Mouse (Mus musculus) left cerebral cortex, adult 11 months (tissue): Measurements from ENCODE around the gene C2cd2l.
"Not testable (repeated sequence)": the region's sequence is repeated elsewhere in the genome, so short reads cannot be mapped to it uniquely, and the experiment has no call there.

Experiments
- DNase-seq: peaks from one replicate; pipeline ENCODE4 v3.0.0; 2022; ENCODE audit warnings: low spot score

C2cd2l gene

GRCm38 (mm10) chr9:44313476-44314256 is 6.4 kb downstream of the C2cd2l start:
- peak; percentile 71 for DNase-seq

- no peak for DNase-seq
Measured at GRCm38 (mm10) chr9:44311136-44312134, 8.7 kb downstream of the C2cd2l start.

GRCm38 (mm10) chr9:44310750-44311135 is 9.3 kb downstream of the C2cd2l start:
- no peak for DNase-seq

- DNase-seq = no peak
Measured at GRCm38 (mm10) chr9:44309756-44310155, 10.3 kb downstream of the C2cd2l start.

- DNase-seq = no peak
Measured at GRCm38 (mm10) chr9:44307248-44307647, 12.8 kb downstream of the C2cd2l start.

- no peak for DNase-seq
Measured at GRCm38 (mm10) chr9:44306532-44306931, 13.6 kb downstream of the C2cd2l start.

- DNase-seq = peak; percentile 97
Measured at GRCm38 (mm10) chr9:44305466-44306079, 14.5 kb downstream of the C2cd2l start, which contains the start of gene Hinfp. Gene Hinfp (minus strand): TSS chr9:44305671.

- not testable (repeated sequence) for DNase-seq
Measured at GRCm38 (mm10) chr9:44300001-44300400, 20.1 kb downstream of the C2cd2l start.

GRCm38 (mm10) chr9:44292490-44292889 is 27.6 kb downstream of the C2cd2l start:
- DNase-seq = no peak

- no peak for DNase-seq
Measured at GRCm38 (mm10) chr9:44288959-44289291, 31.2 kb downstream of the C2cd2l start.

- DNase-seq = no peak
Measured at GRCm38 (mm10) chr9:44288076-44288958, 31.8 kb downstream of the C2cd2l start, which contains the start of gene Abcg4. Gene Abcg4 (minus strand): TSS chr9:44288615.

- DNase-seq = no peak
Measured at GRCm38 (mm10) chr9:44287401-44288075, 32.5 kb downstream of the C2cd2l start.

GRCm38 (mm10) chr9:44287003-44287400 is 33.1 kb downstream of the C2cd2l start:
- no peak for DNase-seq

- no peak for DNase-seq
Measured at GRCm38 (mm10) chr9:44286256-44286850, 33.7 kb downstream of the C2cd2l start.

- no peak for DNase-seq
Measured at GRCm38 (mm10) chr9:44283183-44283582, 36.9 kb downstream of the C2cd2l start.

- DNase-seq = no peak
Measured at GRCm38 (mm10) chr9:44269973-44270372, 50.1 kb downstream of the C2cd2l start.

GRCm38 (mm10) chr9:44269077-44269476 is 51.0 kb downstream of the C2cd2l start:
- DNase-seq = no peak

GRCm38 (mm10) chr9:44268432-44268831 is 51.7 kb downstream of the C2cd2l start, which contains the start of gene Nlrx1:
Gene Nlrx1 (minus strand): TSS chr9:44268599.
- no peak for DNase-seq

- peak; percentile 61 for DNase-seq
Measured at GRCm38 (mm10) chr9:44268027-44268360, 52.1 kb downstream of the C2cd2l start.

GRCm38 (mm10) chr9:44267319-44268026 is 52.6 kb downstream of the C2cd2l start:
- DNase-seq = no peak
